Mouse (Mus musculus): ENCODE results near the gene Gm20388. TPM values are rescaled to one million over a fixed set of nuclear protein-coding genes. Genes with fewer than 3 reads are reported as not detected.

Gm20388 gene
- polyA plus RNA-seq, 1 experiment from 2014 or later, result not detected

- H3K27ac ChIP-seq (ENCODE audit: low read depth, low read length), result no peak overlapping the region
- ATAC-seq (ENCODE audit: low FRiP score, low TSS enrichment), result no peak
- no peaks in the 10 kb centered on the region for H3K9me3 ChIP-seq (ENCODE audit: control insufficient read depth, low read length)
- 0% methylated on average over 1 of the region's 1 CpGs for WGBS
- H3K36me3 ChIP-seq (ENCODE audit: control insufficient read depth, insufficient read depth, low read length), result no peaks in the 10 kb centered on the region
- H3K9ac ChIP-seq (ENCODE audit: low read depth, low read length), result no peak overlapping the region
- H3K27me3 ChIP-seq (ENCODE audit: control insufficient read depth, insufficient read depth, low read length), result peaks cover 75% of the 10 kb centered on the region
- H3K4me3 ChIP-seq (ENCODE audit: low read length), result no peak overlapping the region
- 0 out of 2 replicates have a peak, but pooled peaks cover 5% of the 10 kb centered on the region for H3K4me1 ChIP-seq (ENCODE audit: control insufficient read depth, insufficient read depth, low read length)
- no peak overlapping the region for H3K4me2 ChIP-seq (replicated peaks; ENCODE audit: low read depth, low read length)
Measured at GRCm38 (mm10) chr8:121090716-121091115, 1180.1 kb downstream of the Gm20388 start.

- Histone ChIP-seq H3K36me3 (ENCODE audit: control insufficient read depth, insufficient read depth, low read length) (peaks cover 2% of the 10 kb centered on the region), H3K27me3 (ENCODE audit: control insufficient read depth, insufficient read depth, low read length) (peaks cover 62% of the 10 kb centered on the region), H3K4me2 (replicated peaks; ENCODE audit: low read depth, low read length) (no peak overlapping the region), H3K9ac (ENCODE audit: low read depth, low read length) (no peak overlapping the region), H3K27ac (ENCODE audit: low read depth, low read length) (no peak overlapping the region), H3K9me3 (ENCODE audit: control insufficient read depth, low read length) (no peaks in the 10 kb centered on the region), H3K4me1 (ENCODE audit: control insufficient read depth, insufficient read depth, low read length) (0 out of 2 replicates have a peak, but pooled peaks cover 5% of the 10 kb centered on the region), H3K4me3 (ENCODE audit: low read length) (no peak overlapping the region)
- WGBS, result 32% methylated on average over 6 of the region's 6 CpGs
- no peak for ATAC-seq (ENCODE audit: low FRiP score, low TSS enrichment)
Measured at GRCm38 (mm10) chr8:121092141-121092540, 1181.5 kb downstream of the Gm20388 start.

- Histone ChIP-seq H3K27ac (ENCODE audit: low read depth, low read length) (no peak overlapping the region), H3K9me3 (ENCODE audit: control insufficient read depth, low read length) (no peaks in the 10 kb centered on the region), H3K9ac (ENCODE audit: low read depth, low read length) (no peak overlapping the region), H3K4me3 (ENCODE audit: low read length) (no peak overlapping the region), H3K4me1 (ENCODE audit: control insufficient read depth, insufficient read depth, low read length) (0 out of 2 replicates have a peak, but pooled peaks cover 5% of the 10 kb centered on the region), H3K4me2 (replicated peaks; ENCODE audit: low read depth, low read length) (no peak overlapping the region), H3K27me3 (ENCODE audit: control insufficient read depth, insufficient read depth, low read length) (peaks cover 57% of the 10 kb centered on the region), H3K36me3 (ENCODE audit: control insufficient read depth, insufficient read depth, low read length) (peaks cover 6% of the 10 kb centered on the region)
- 3% methylated on average over 16 of the region's 16 CpGs for WGBS
- peak; percentile 38 for ATAC-seq (ENCODE audit: low FRiP score, low TSS enrichment)
Measured at GRCm38 (mm10) chr8:121092627-121093026, 1182.0 kb downstream of the Gm20388 start.

- Histone ChIP-seq H3K4me1 (ENCODE audit: control insufficient read depth, insufficient read depth, low read length) (0 out of 2 replicates have a peak, but pooled peaks cover 5% of the 10 kb centered on the region), H3K27me3 (ENCODE audit: control insufficient read depth, insufficient read depth, low read length) (peaks cover 49% of the 10 kb centered on the region), H3K4me2 (replicated peaks; ENCODE audit: low read depth, low read length) (no peak overlapping the region), H3K4me3 (ENCODE audit: low read length) (no peak overlapping the region), H3K27ac (ENCODE audit: low read depth, low read length) (no peak overlapping the region), H3K9me3 (ENCODE audit: control insufficient read depth, low read length) (no peaks in the 10 kb centered on the region), H3K9ac (ENCODE audit: low read depth, low read length) (no peak overlapping the region), H3K36me3 (ENCODE audit: control insufficient read depth, insufficient read depth, low read length) (peaks cover 15% of the 10 kb centered on the region)
- no peak for ATAC-seq (ENCODE audit: low FRiP score, low TSS enrichment)
- WGBS, result 64% methylated on average over 6 of the region's 6 CpGs
Measured at GRCm38 (mm10) chr8:121093496-121093895, 1182.9 kb downstream of the Gm20388 start.

GRCm38 (mm10) chr8:121104049-121104818 is 1193.6 kb downstream of the Gm20388 start:
- H3K27me3 ChIP-seq (ENCODE audit: control insufficient read depth, insufficient read depth, low read length), result no peaks in the 10 kb centered on the region
- no peak overlapping the region for H3K4me3 ChIP-seq (ENCODE audit: low read length)
- H3K4me1 ChIP-seq (ENCODE audit: control insufficient read depth, insufficient read depth, low read length), result peaks cover 8% of the 10 kb centered on the region
- H3K9me3 ChIP-seq (ENCODE audit: control insufficient read depth, low read length), result no peaks in the 10 kb centered on the region
- H3K9ac ChIP-seq (ENCODE audit: low read depth, low read length), result no peak overlapping the region
- H3K36me3 ChIP-seq (ENCODE audit: control insufficient read depth, insufficient read depth, low read length), result peaks cover 55% of the 10 kb centered on the region
- peak; percentile 51; the same call in 1 of the 2 replicates for ATAC-seq (ENCODE audit: low FRiP score, low TSS enrichment)
- H3K27ac ChIP-seq (ENCODE audit: low read depth, low read length), result no peak overlapping the region
- WGBS, result 54% methylated on average over 17 of the region's 17 CpGs
- H3K4me2 ChIP-seq (replicated peaks; ENCODE audit: low read depth, low read length), result no peak overlapping the region

GRCm38 (mm10) chr8:121107668-121108656 is 1197.3 kb downstream of the Gm20388 start, which contains the start of gene Mthfsd:
Gene Mthfsd, minus strand, starts transcription at chr8:121108392.
- Histone ChIP-seq H3K27me3 (ENCODE audit: control insufficient read depth, insufficient read depth, low read length) (0 out of 2 replicates have a peak, but pooled peaks cover 3% of the 10 kb centered on the region), H3K36me3 (ENCODE audit: control insufficient read depth, insufficient read depth, low read length) (peaks cover 21% of the 10 kb centered on the region), H3K4me3 (ENCODE audit: low read length) (peak within 1 kb of the TSS; percentile 96), H3K27ac (ENCODE audit: low read depth, low read length) (peak within 1 kb of the TSS; percentile 77; the same call in 1 of the 2 replicates), H3K9me3 (ENCODE audit: control insufficient read depth, low read length) (no peaks in the 10 kb centered on the region), H3K4me2 (replicated peaks; ENCODE audit: low read depth, low read length) (peak within 1 kb of the TSS; percentile 89), H3K9ac (ENCODE audit: low read depth, low read length) (peak within 1 kb of the TSS; percentile 83), H3K4me1 (ENCODE audit: control insufficient read depth, insufficient read depth, low read length) (peaks cover 8% of the 10 kb centered on the region)
- 2% methylated on average over 75 of the region's 75 CpGs for WGBS
- ATAC-seq (ENCODE audit: low FRiP score, low TSS enrichment), result peak; percentile 91

GRCm38 (mm10) chr8:121108657-121109056 is 1198.0 kb downstream of the Gm20388 start:
- 13% methylated on average over 5 of the region's 5 CpGs for WGBS
- H3K9me3 ChIP-seq (ENCODE audit: control insufficient read depth, low read length), result no peaks in the 10 kb centered on the region
- peak overlapping the region; percentile 42; the same call in 1 of the 2 replicates for H3K9ac ChIP-seq (ENCODE audit: low read depth, low read length)
- 0 out of 2 replicates have a peak, but pooled peaks cover 3% of the 10 kb centered on the region for H3K27me3 ChIP-seq (ENCODE audit: control insufficient read depth, insufficient read depth, low read length)
- no peak for ATAC-seq (ENCODE audit: low FRiP score, low TSS enrichment)
- H3K4me2 ChIP-seq (replicated peaks; ENCODE audit: low read depth, low read length), result peak overlapping the region; percentile 48
- H3K27ac ChIP-seq (ENCODE audit: low read depth, low read length), result no peak overlapping the region
- peak overlapping the region; percentile 96 for H3K4me3 ChIP-seq (ENCODE audit: low read length)
- H3K36me3 ChIP-seq (ENCODE audit: control insufficient read depth, insufficient read depth, low read length), result peaks cover 14% of the 10 kb centered on the region; the same call in 1 of the 2 replicates
- peaks cover 12% of the 10 kb centered on the region for H3K4me1 ChIP-seq (ENCODE audit: control insufficient read depth, insufficient read depth, low read length)

GRCm38 (mm10) chr8:121111145-121111907 is 1200.7 kb downstream of the Gm20388 start:
- WGBS, result 55% methylated on average over 7 of the region's 7 CpGs
- H3K4me1 ChIP-seq (ENCODE audit: control insufficient read depth, insufficient read depth, low read length), result peaks cover 23% of the 10 kb centered on the region
- no peaks in the 10 kb centered on the region for H3K9me3 ChIP-seq (ENCODE audit: control insufficient read depth, low read length)
- no peak overlapping the region for H3K4me3 ChIP-seq (ENCODE audit: low read length)
- no peak overlapping the region for H3K9ac ChIP-seq (ENCODE audit: low read depth, low read length)
- H3K36me3 ChIP-seq (ENCODE audit: control insufficient read depth, insufficient read depth, low read length), result peaks cover 3% of the 10 kb centered on the region; the same call in 1 of the 2 replicates
- no peak overlapping the region for H3K4me2 ChIP-seq (replicated peaks; ENCODE audit: low read depth, low read length)
- H3K27ac ChIP-seq (ENCODE audit: low read depth, low read length), result no peak overlapping the region
- ATAC-seq (ENCODE audit: low FRiP score, low TSS enrichment), result no peak
- peaks cover 3% of the 10 kb centered on the region; the same call in 1 of the 2 replicates for H3K27me3 ChIP-seq (ENCODE audit: control insufficient read depth, insufficient read depth, low read length)
